Mouse (Mus musculus): Measurements from ENCODE around the gene Gm42906.

DNA sequence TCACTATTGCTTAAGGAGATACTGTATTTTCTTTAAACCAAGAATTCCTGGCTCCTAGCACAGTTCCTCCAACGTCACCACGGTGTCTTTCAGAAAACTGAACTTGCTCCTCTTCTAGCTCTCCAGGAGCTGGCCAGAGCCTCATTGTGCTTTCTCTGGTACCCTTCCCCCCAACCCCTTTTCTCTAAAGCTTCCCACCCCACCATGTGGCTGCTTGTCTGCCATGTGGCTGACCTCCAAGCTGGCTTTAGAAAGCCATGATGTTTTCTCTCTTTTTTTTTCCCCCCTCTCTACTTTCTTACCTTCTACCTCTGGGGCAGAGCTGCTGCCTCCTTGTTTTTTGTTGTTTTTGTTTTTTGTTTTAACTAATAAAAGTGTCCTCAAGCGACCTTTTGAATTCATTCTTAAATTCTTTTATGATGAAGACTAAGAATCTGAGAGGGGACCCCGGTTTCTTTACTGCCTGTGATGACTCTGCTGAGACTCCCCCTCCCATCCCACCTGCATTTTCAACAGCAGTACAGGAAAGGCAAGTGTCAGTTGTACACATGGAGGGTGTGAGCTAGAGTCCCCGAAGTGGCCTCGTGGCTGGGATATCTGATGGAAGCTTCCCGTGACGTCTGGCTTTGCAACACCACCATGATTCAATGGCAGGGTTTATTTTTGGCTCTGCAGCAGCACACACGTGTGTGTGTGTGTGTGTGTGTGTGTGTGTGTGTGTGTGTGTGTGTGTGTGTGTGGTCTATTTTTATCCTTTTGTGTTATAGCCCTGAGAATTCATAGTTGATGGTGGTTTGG, 393.0 kb downstream of the Gm42906 start:
- TF ChIP-seq TAL1 (IDR thresholded peaks at IDR 0.05; ENCODE audit: low read length) = no peak
- TF ChIP-seq GATA1 (IDR thresholded peaks at IDR 0.05; ENCODE audit: low read length) = no peak
